Mouse (Mus musculus) stomach, postnatal 0 days (tissue): ENCODE measurements at regions not wholly inside any gene's neighbourhood (a gene's known extent, or its start where the extent isn't known, plus 50 kb on each side); places are given as distances from the start of the nearest gene placed in this dataset.

Experiments used
- CTCF ChIP-seq: IDR thresholded peaks from 2 replicates; pipeline ENCODE4 v1.5.1; 2016; ENCODE audit warnings: antibody characterized with exemption, low read depth, mild to moderate bottlenecking, moderate library complexity
- EP300 ChIP-seq: optimal IDR thresholded peaks from 2 replicates; pipeline ENCODE3; 2016; ENCODE audit warnings: antibody characterized with exemption

DNA sequence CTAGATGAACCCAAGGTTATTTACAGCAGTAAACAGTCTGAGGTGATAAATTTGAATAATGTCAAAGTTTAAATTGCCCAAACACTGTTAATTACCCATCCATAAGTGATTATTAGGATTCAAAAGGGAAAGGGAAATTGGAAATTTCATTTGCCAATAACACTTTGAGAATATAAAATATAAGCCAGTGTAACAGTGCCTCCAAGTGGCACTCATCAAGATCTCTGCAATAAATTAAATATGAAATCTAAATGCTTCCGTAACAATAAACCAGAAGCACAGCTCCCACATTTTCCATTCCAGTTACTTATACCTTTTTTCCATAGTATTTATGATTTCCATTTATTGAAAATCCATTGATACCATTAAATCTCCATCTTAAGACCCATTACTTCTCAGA, 284.3 kb upstream of the Kynu start:
- TF ChIP-seq CTCF (peak; percentile 27), EP300 (no peak)
